Mouse (Mus musculus): Measurements from ENCODE around the gene Specc1l.
"Not testable (repeated sequence)": the region's sequence is repeated elsewhere in the genome, so short reads cannot be mapped to it uniquely, and the experiment has no call there.

The Specc1l gene

GRCm38 (mm10) chr10:75288579-75288978, 76.7 kb downstream of the Specc1l start:
- peak; percentile 37 to 55 for DNase-seq

- no peak for DNase-seq
These were observed 77.5 kb downstream of the Specc1l start for GRCm38 (mm10) chr10:75289392-75289791.

- DNase-seq: no peak
These were observed 78.8 kb downstream of the Specc1l start for GRCm38 (mm10) chr10:75290650-75291049.

- no peak for DNase-seq
These were observed 79.5 kb downstream of the Specc1l start for GRCm38 (mm10) chr10:75291338-75291737.

- not testable (repeated sequence) for DNase-seq
These were observed 80.3 kb downstream of the Specc1l start for GRCm38 (mm10) chr10:75292206-75292605.

GRCm38 (mm10) chr10:75293288-75293687, 81.4 kb downstream of the Specc1l start:
- DNase-seq: no peak

GRCm38 (mm10) chr10:75294362-75294761, 82.5 kb downstream of the Specc1l start:
- peak in 1 of 2 experiments; percentile 21 for DNase-seq

- no peak for DNase-seq
These were observed 83.1 kb downstream of the Specc1l start for GRCm38 (mm10) chr10:75294926-75295325.

GRCm38 (mm10) chr10:75298608-75299007, 86.7 kb downstream of the Specc1l start:
- no peak for DNase-seq

GRCm38 (mm10) chr10:75299785-75300418, 88.0 kb downstream of the Specc1l start:
- peak in 1 of 2 experiments; percentile 71 for DNase-seq

- no peak for DNase-seq
These were observed 89.4 kb downstream of the Specc1l start for GRCm38 (mm10) chr10:75301195-75301806.

- no peak for DNase-seq
These were observed 90.1 kb downstream of the Specc1l start for GRCm38 (mm10) chr10:75301937-75302336.

- no peak for DNase-seq
These were observed 90.7 kb downstream of the Specc1l start for GRCm38 (mm10) chr10:75302536-75302935.

- DNase-seq: no peak
These were observed 91.6 kb downstream of the Specc1l start for GRCm38 (mm10) chr10:75303324-75304048.

GRCm38 (mm10) chr10:75304049-75304405, 92.2 kb downstream of the Specc1l start:
- DNase-seq: no peak

- peak in 1 of 2 experiments; percentile 23 for DNase-seq
These were observed 92.5 kb downstream of the Specc1l start for GRCm38 (mm10) chr10:75304413-75304812.

- DNase-seq: no peak
These were observed 95.3 kb downstream of the Specc1l start for GRCm38 (mm10) chr10:75307130-75307529.

GRCm38 (mm10) chr10:75312361-75312760, 100.5 kb downstream of the Specc1l start:
- DNase-seq: no peak

- peak in 1 of 2 experiments; percentile 21 for DNase-seq
These were observed 102.5 kb downstream of the Specc1l start for GRCm38 (mm10) chr10:75314190-75314980.

- no peak for DNase-seq
These were observed 103.9 kb downstream of the Specc1l start for GRCm38 (mm10) chr10:75315756-75316155.

- no peak for DNase-seq
These were observed 104.6 kb downstream of the Specc1l start for GRCm38 (mm10) chr10:75316472-75316871.

GRCm38 (mm10) chr10:75316872-75316907, 104.8 kb downstream of the Specc1l start, which contains the start of gene Adora2a:
Adora2a (plus strand) TSS chr10:75316877.
- DNase-seq: no peak

- peak in 1 of 2 experiments; percentile 50 for DNase-seq
These were observed 105.3 kb downstream of the Specc1l start for GRCm38 (mm10) chr10:75316908-75317761.

All from kidney, adult 8-10 months (tissue).